Mouse (Mus musculus) ES-E14 (cell line): ENCODE measurements around the gene Trmt61a. TPM values are rescaled to one million over a fixed set of nuclear protein-coding genes. Genes with fewer than 3 reads are reported as not detected.

Experiments
- DNase-seq: peaks from one replicate; pipeline ENCODE4 v3.0.0-alpha.2; 2013; ENCODE audit warnings: low read depth, low spot score
- H3K27ac ChIP-seq: 2 replicates; pipeline ENCODE4 v1.5.1; 2012; ENCODE audit warnings: low read depth, mild to moderate bottlenecking, low read length, moderate library complexity, mixed read lengths; ENCODE audit not compliant: poor library complexity, insufficient read depth, severe bottlenecking
- H3K36me3 ChIP-seq: 2 replicates; pipeline ENCODE4 v1.6.1; 2012; ENCODE audit warnings: mild to moderate bottlenecking, low read length, moderate library complexity, mixed read lengths; ENCODE audit not compliant: control insufficient read depth, poor library complexity, insufficient read depth, severe bottlenecking
- H3K4me1 ChIP-seq, 2 experiments: fragments of 150-350 bp in 1 of 2; sonication (generic) in 1 of 2; 2 replicates each; pipeline ENCODE4 v1.6.1; 2012; ENCODE audit warnings: low read length in 2 of 2, mild to moderate bottlenecking in 1 of 2, mixed read lengths in 1 of 2; ENCODE audit not compliant: control insufficient read depth in 2 of 2, insufficient read depth in 2 of 2, poor library complexity in 1 of 2
- H3K4me3 ChIP-seq, 2 experiments: fragments of 150-350 bp in 1 of 2; sonication (generic) in 1 of 2; 2 replicates each; pipeline ENCODE4 v1.5.1; 2012; ENCODE audit warnings: low read length in 2 of 2, low read depth in 1 of 2, mild to moderate bottlenecking in 1 of 2, mixed read lengths in 1 of 2; ENCODE audit not compliant: insufficient read depth in 1 of 2, poor library complexity in 1 of 2, severe bottlenecking in 1 of 2
- H3K9ac ChIP-seq: 2 replicates; pipeline ENCODE4 v1.6.1; 2012; ENCODE audit warnings: low read depth, mild to moderate bottlenecking, low read length, mixed read lengths; ENCODE audit not compliant: poor library complexity, insufficient read depth, severe bottlenecking
- H3K9me3 ChIP-seq: fragments of 150-350 bp; sonication (generic); 2 replicates; pipeline ENCODE4 v1.6.1; 2012; ENCODE audit warnings: low read depth, mild to moderate bottlenecking, low read length; ENCODE audit not compliant: control insufficient read depth, insufficient read depth
- CHD2 ChIP-seq: IDR thresholded peaks from 2 replicates; pipeline ENCODE4 v1.6.1; 2014; ENCODE audit warnings: mild to moderate bottlenecking, low read depth, low read length, inconsistent platforms
- HCFC1 ChIP-seq: IDR thresholded peaks from 2 replicates; pipeline ENCODE4 v1.6.1; 2012; ENCODE audit warnings: low read length, inconsistent platforms, borderline replicate concordance; ENCODE audit not compliant: insufficient read depth
- MAFK ChIP-seq: IDR thresholded peaks from 2 replicates; pipeline ENCODE4 v1.6.1; 2014; ENCODE audit warnings: mild to moderate bottlenecking, low read depth, low read length, inconsistent platforms; ENCODE audit not compliant: insufficient read depth
- ZC3H11A ChIP-seq: IDR thresholded peaks from 2 replicates; pipeline ENCODE4 v1.6.1; 2012; ENCODE audit warnings: low read depth, mild to moderate bottlenecking, inconsistent platforms, low read length, borderline replicate concordance
- ZNF384 ChIP-seq: IDR thresholded peaks from 2 replicates; pipeline ENCODE4 v1.6.1; 2012; ENCODE audit warnings: low read depth, low read length, inconsistent platforms
- in situ Hi-C, 2 experiments: fragments of 600-800 bp; cut with MboI; formaldehyde crosslinking; loops; one replicate each; pipeline ENCODE4 v1.15.1; 2025; ENCODE audit warnings: low sequenced_read_pairs in 2 of 2, inconsistent platforms in 1 of 2; ENCODE audit not compliant: unreplicated experiment in 2 of 2
- total RNA-seq: library from RNA; depleted of rRNA; stranded (reverse); fragments of 300-350 nt; gene quantifications from 2 replicates; pipeline ENCODE4 v1.2.3, GENCODE M21; 2012

Trmt61a gene
- total RNA-seq, 1 experiment = 32.6 TPM

GRCm38 (mm10) chr12:111671431-111671902 is 6.4 kb upstream of the Trmt61a start:
- peak overlapping the region; percentile 76 for H3K9ac ChIP-seq
- in situ Hi-C loops = no loop called here
- no peak for DNase-seq
- peak overlapping the region; percentile 11; the same call in 1 of the 2 replicates for H3K27ac ChIP-seq
- peaks cover 2 to 19% of the 10 kb centered on the region in 2 experiments; a peak in 2 of 4 replicates for H3K4me1 ChIP-seq
- peak overlapping the region; percentile 82 to 97 for H3K4me3 ChIP-seq
- no peaks in the 10 kb centered on the region for H3K9me3 ChIP-seq
- TF ChIP-seq MAFK = no peak
- H3K36me3 ChIP-seq = peaks cover 25% of the 10 kb centered on the region

- Histone ChIP-seq H3K4me3 (peak within 1 kb of the TSS; percentile 82 to 97), H3K4me1 (peaks cover 5 to 23% of the 10 kb centered on the region in 2 experiments; a peak in 2 of 4 replicates), H3K9ac (peak within 1 kb of the TSS; percentile 76), H3K27ac (peak within 1 kb of the TSS; percentile 18; the same call in 1 of the 2 replicates), H3K9me3 (no peaks in the 10 kb centered on the region), H3K36me3 (peaks cover 25% of the 10 kb centered on the region)
- TF ChIP-seq ZC3H11A = no peak
- TF ChIP-seq HCFC1 = no peak
- TF ChIP-seq ZNF384 = no peak
- TF ChIP-seq CHD2 = no peak
- no peak for TF ChIP-seq MAFK
- in situ Hi-C loops = no loop called here
- peak; percentile 77 for DNase-seq
Measured at GRCm38 (mm10) chr12:111672176-111672575, 5.7 kb upstream of the Trmt61a start, which contains the start of gene Ckb. Ckb (minus strand) TSS chr12:111672338.

- H3K4me1 ChIP-seq = peaks cover 5 to 25% of the 10 kb centered on the region in 2 experiments; a peak in 2 of 4 replicates
- H3K9me3 ChIP-seq = no peaks in the 10 kb centered on the region
- peaks cover 25% of the 10 kb centered on the region for H3K36me3 ChIP-seq
- H3K27ac ChIP-seq = peak overlapping the region; percentile 18; the same call in 1 of the 2 replicates
- no peak for DNase-seq
- no peak for TF ChIP-seq CHD2
- TF ChIP-seq ZC3H11A = no peak
- no peak for TF ChIP-seq MAFK
- no peak for TF ChIP-seq HCFC1
- no peak for TF ChIP-seq ZNF384
- in situ Hi-C loops = no loop called here
- H3K4me3 ChIP-seq = peak overlapping the region; percentile 49 to 97
- peak overlapping the region; percentile 39; the same call in 1 of the 2 replicates for H3K9ac ChIP-seq
Measured at GRCm38 (mm10) chr12:111672581-111672980, 5.3 kb upstream of the Trmt61a start.

GRCm38 (mm10) chr12:111674850-111675486 is 2.9 kb upstream of the Trmt61a start:
- H3K36me3 ChIP-seq = peaks cover 21% of the 10 kb centered on the region; the same call in 1 of the 2 replicates
- in situ Hi-C loops = no loop called here
- no peak for DNase-seq
- H3K27ac ChIP-seq = no peak overlapping the region
- no peak overlapping the region for H3K9ac ChIP-seq
- H3K4me3 ChIP-seq = no peak overlapping the region
- peaks cover 5 to 24% of the 10 kb centered on the region in 2 experiments; a peak in 2 of 4 replicates for H3K4me1 ChIP-seq
- H3K9me3 ChIP-seq = no peaks in the 10 kb centered on the region
- TF ChIP-seq HCFC1 (no peak), ZNF384 (peak; percentile 76)
